Mouse (Mus musculus): ENCODE measurements at regions not wholly inside any gene's neighbourhood (a gene's known extent, or its start where the extent isn't known, plus 50 kb on each side); places are given as distances from the start of the nearest gene placed in this dataset.

DNA sequence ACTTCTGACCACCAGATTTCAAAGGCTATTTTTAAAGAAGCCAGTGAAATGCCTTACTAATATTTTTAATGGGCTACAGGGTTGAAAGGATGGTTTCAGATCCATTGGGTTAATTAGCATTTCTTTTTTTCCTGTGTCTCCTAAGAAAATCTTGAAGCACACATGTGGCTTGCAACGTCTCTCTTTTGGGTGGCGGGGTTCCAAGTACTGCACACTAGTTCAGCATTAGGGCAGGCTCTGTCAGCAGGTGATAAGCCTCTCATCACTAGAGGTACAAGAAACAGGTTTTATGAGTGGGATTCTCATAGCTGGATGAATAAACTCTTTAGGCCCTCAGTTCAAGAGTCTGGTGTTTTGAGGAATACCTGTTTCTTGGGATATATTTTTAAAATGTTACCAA lies 103.2 kb upstream of the Jun start:
- DNase-seq, result no peak

DNA sequence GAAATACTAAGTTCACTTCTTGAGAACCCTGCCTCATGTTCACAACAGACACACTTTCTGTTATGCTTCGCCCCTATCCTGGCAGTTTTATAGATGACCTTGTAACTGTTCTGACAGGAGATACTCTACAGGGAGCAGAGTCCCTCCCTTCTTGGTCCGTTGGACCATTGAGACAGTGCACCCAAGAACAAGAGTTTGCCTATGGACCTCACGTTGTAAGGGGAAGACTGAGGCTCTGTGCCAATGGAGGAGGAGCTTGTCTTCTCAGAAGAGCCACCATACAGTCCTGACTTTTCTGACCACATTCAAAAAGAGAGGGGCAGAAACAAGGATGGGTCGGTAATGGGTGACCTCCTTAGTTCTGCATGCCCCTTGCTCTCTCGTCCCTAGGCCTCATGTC lies 103.8 kb upstream of the Jun start:
- DNase-seq, result no peak

DNA sequence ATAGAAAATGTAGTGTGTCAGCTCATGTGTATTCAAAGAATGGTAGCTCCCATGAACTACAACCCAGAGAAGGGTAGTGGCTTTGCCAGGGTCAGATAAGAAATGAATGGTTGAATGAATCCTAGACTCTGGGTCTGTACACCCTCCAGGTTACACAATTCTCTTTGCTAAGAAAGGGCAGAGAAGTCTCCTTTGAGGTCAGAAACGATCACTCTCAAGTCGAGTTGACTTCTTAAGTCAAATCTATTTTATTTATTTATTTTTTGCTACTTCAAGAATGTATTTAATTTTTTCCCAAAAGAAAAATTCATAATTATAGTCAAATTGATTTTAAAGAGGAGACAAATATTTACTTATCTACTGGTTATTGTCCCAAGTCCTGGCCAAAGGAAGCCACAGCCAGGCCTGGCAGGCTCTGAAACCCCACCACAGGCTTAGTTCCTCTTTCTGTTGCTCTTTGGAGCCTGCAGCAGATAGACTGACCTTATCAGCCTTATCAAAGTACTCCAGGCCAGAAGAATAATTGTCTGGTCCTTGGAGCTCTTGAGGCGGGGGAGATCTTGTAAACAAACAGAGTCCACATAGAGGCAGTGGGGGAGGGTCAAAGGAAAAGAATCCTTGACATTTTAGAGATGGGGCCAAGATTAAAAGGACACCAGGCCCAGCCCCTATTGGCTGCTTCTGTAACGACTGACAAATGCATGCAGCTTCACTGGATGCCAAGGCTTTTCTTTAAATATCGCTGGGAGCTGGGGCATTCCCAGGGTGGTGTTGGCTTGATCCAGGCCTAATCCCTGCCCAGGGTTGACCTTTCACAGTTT lies 104.6 kb upstream of the Jun start:
- no peak for DNase-seq

GRCm38 (mm10) chr4:95157653-95158430 lies 105.8 kb upstream of the Jun start:
- no peak for DNase-seq

- no peak for DNase-seq
Observed at GRCm38 (mm10) chr4:95158632-95159424, 106.8 kb upstream of the Jun start.

DNA sequence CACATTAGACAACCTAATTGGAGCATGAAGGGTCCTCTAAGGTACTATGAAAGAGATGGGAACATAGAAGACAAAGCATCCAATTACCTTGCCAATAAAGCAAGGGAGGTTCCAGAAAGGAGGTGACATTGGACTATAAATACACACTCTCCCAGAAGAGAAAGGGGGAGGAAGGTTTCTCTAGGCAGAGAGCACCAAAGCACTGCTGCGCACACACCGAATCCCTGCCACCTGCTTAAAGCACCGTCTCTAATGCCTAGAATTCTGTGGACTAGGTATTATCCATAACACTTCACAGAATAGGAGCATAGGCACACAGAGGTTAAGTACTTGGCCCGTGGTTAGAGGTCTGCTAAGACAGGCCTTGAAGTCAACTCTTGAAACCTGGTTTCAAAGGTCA lies 107.8 kb upstream of the Jun start:
- DNase-seq, result no peak

- no peak for DNase-seq
Observed at GRCm38 (mm10) chr4:95160465-95160864, 108.4 kb upstream of the Jun start.

DNA sequence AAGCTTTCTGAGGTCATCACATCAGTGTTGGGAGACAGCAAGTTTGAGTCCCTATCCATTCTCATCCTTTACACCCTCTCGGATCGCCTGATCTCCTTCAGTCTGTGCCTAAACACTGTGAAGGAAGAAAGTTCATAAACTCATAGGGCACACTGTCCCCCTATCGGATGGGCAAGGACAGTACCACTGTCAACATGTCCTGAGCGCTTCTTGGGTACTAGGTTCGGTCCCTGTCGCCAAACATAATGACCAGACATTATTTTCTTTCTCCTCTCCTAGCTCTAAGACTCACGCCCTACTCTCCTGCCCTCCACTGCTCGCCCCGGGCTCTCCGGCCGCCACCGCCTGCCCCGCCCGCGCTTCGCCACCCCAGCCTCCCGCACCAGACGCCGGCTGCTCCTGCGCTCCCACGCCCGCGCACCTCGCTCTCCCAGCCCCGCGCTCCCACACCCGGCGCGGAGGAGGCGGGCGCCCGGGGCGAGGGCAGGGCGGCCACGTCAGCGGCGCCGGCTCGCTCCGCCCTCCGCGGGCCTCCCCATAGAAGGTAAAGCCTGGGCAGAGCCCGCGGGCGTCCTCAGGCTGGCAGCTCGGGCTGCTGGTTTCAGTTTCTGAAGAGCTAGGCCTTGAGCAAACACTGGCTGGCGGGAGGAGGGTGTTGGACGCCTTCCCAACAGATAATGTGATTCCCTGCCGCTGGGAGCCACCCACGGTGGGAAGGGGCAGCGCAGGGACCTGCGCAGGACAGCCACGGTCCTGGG lies 109.1 kb upstream of the Jun start:
- peak; percentile 75 for DNase-seq

- DNase-seq, result no peak
Observed at GRCm38 (mm10) chr4:95161670-95162020, 109.6 kb upstream of the Jun start.

DNA sequence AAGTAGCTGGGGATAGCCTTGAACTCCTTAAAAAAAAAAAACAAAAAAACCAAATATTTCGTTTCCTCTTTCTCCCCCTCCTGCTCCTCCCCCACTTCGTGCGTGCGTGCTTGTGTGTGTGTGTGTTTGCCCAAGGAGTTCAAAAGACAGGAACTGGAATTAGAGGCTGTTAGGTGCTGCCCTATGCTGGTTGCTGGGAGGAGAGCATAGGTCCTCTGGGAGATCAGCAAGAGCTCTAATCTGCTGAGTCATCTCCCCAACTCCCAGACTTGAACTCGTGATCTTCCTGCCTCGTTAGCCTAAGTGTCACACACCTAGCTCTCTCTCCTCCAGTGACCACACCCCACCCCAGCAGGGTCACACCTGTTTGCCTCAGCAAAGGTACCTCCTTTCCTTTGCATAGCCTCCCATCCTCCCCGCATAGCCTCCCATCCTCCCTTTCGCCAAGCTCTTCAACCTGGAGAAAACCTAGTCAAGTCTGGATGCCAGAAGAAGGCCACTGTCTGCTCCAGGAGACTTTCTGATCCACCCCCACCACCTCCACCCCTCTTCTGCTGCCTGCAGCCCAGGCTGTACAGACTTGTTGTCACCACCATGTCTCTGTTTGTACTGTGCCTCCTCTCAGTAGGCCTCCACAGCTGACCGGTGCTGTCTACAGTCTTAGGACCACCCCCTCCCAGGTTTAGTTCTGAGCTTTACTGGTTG lies 110.5 kb upstream of the Jun start:
- no peak for DNase-seq

GRCm38 (mm10) chr4:95163403-95163802 lies 111.4 kb upstream of the Jun start:
- no peak for DNase-seq

GRCm38 (mm10) chr4:95166503-95166902 lies 114.5 kb upstream of the Jun start:
- DNase-seq, result no peak

DNA sequence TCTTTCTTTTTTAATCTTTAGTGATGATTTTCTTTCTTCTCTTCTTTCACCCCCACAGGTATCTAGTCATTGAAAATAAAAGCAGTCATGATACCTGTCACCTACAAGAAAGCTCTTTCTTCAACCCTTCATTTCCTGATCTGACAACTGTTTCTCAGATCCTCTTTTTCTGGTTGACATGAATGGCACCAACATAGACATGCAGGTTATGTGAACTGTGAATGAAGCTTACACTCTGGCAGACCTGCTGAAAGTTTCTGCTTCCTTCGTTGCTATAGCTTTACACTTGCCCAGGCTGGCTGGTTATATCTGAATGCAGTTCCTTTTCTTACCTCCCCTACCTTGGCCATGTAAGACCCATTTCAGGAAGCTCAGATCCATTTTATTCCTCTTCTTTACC lies 115.2 kb upstream of the Jun start:
- no peak for DNase-seq

GRCm38 (mm10) chr4:95169702-95170101 lies 117.7 kb upstream of the Jun start:
- no peak for DNase-seq

- DNase-seq, result no peak
Observed at GRCm38 (mm10) chr4:95177753-95178152, 125.7 kb upstream of the Jun start.

GRCm38 (mm10) chr4:95178467-95178866 lies 126.4 kb upstream of the Jun start:
- DNase-seq, result no peak

DNA sequence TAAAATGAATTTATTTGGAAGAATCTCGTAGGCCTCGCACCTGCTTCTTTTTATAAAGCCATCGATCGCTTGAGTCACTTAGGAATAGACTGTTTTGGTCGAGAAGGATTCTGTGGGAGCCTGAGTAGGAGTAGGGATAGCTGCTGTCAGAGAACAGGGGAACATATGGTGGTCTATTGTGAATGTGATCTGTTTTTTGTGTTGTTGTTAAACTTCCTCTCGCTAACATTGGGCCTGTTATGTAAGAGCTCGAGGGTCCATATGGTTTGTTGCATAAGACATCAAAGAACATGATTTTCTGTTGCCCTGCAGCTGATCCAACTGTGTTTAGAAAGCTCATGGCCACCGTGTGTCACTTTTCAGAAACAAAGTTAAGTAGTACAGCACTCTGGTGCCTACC lies 126.9 kb upstream of the Jun start:
- DNase-seq, result no peak

- DNase-seq, result no peak
Observed at GRCm38 (mm10) chr4:95180446-95180845, 128.4 kb upstream of the Jun start.

DNA sequence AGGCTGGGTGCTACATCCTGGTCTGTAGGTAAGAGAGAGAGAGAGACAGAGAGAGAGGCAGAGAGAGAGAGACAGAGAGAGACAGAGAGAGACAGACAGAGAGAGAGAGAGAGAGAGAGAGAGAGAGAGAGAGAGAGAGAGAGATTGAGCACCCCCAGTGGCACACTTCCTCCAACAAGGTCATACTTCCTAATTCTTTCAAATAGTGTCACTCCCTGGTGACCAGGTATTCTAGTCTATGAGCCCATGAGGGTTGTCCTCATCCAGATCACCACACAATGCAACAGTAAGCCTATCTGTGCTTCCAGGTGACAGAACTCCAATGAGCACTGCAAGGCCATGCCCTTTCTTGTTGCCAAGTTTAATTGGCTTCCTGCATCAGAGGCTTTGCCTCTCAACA lies 129.0 kb upstream of the Jun start:
- no peak for DNase-seq

- DNase-seq, result no peak
Observed at GRCm38 (mm10) chr4:95184180-95184579, 132.2 kb upstream of the Jun start.

DNA sequence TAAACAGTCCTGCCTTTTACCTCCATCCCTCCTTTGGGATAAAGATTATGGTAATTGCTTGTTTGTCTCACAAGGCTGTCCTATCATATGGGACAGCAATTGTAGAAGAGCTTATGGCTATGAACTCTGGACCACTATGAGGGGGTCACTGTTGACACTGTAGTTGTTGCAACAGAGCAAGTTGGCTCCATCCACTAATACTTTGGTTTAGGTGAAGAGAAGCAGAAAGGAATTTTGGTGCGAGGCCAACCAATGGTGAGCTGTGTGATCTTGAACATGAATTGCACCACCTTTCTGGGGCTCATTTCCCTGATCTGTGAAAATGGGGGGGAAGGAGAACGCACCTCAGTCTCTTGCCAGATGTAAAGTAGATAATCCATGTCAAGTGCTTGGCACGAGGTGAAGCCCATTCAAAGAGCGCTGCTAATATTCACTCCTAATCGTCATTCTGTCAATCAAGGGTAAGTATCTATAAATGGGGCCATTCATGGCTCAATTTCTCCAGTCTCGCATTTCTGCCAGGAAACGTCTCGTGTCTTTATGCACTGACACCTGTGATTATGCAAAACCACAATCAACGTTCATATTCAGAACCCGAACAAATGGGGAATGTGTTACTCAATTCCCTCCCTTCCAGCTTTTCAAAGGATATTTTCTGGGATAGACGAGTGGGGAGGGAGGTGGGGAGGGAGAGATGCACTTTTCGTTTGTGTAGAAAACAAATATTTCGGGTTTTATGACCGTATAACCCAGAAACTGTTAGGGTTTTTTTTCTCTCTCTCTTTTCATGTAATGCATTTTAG lies 133.3 kb upstream of the Jun start:
- no peak for DNase-seq

- DNase-seq, result no peak
Observed at GRCm38 (mm10) chr4:95185916-95186200, 133.8 kb upstream of the Jun start.

Measured in right cerebral cortex, postnatal 4 days (tissue).